Mouse (Mus musculus): ENCODE results near the gene Gm29776.
A peak's percentile ranks its signal among the peaks of the same experiment; 100 is the strongest.

Gm29776 gene

DNA sequence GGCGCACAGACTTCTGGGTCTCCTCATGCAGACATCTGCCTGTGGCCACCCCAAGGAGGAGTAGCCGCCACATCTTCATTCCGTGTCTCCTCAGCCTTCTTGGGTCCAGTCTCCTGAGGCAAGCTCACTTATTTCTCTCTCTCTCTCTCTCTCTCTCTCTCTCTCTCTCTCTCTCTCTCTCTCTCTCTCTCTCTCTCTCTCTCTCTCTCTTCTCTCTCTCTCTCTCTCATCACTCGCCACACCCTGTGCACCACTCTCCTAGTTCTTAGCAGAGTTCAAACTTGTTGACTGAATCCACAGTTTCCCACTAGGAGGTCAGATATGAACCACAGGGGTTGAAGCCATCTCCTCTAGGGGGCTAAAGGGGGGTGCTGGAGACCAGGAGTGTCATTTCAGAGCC, at the start of gene Gm29776:
Gene Gm29776 (minus strand): TSS at position 101 of the 400 bp plus-strand sequence.
- DNase-seq (ENCODE audit: low spot score in 2 of 2) = no peak

DNA sequence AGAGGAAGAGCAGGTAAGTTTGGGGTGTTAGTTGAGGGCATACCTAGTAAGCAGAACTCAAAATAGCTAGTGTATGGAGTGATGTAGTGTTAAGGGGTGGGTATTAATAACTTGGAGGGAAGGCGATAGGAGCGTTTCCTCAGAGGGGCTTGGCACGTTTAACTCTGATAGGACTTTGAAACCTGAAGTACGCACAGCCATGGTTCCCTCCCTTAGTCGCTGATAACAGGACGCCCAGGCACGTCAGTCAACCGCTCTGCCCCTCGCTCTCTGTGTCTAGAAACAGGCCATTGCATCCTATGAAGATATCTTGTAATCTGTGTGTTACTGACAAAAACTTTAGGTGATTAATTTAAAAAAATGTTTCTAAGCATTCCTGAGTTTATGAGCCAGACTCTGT, 47.4 kb upstream of the Gm29776 start:
- DNase-seq (ENCODE audit: low spot score in 2 of 2) = no peak

DNA sequence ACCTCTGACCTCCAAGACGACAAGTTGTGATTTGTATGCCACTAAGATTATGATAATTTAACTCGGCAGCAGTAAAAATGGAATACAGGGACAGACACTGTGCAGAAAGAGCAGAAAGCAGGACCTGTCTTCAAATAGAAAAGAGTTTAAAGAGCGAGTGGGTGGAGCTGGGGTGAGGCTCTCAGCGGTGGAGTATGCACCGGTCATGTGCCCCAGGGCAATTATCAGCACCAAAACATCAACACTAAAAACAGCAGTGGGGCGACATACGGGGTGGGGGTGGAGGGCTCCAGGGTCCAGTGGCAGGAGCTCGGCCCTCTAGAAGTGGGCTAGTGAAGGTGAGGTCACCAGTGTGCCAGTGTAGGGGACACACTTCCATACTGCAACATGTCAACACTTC, 45.8 kb upstream of the Gm29776 start:
- no peak for DNase-seq (ENCODE audit: low spot score in 2 of 2)

DNA sequence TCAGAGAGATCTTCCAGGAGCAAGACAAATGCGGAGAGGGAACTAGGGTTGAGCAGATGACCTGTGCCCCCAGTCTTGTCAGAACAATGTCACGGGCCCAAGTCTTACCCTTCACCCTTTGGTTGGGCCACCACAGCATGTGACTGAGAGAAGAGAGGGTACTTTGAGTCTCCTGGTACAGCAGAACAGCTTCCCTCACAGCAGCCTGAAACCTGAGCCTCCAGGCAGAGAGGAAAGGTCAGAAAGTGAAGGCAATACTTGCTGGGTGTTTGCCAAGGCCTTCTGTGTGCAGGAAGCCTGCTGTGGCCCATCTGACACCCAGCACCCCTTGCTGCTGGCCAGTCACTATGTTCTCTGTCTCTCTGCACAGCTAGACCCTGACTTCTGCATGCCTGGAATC, 43.7 kb upstream of the Gm29776 start:
- no peak for DNase-seq (ENCODE audit: low spot score in 2 of 2)

DNA sequence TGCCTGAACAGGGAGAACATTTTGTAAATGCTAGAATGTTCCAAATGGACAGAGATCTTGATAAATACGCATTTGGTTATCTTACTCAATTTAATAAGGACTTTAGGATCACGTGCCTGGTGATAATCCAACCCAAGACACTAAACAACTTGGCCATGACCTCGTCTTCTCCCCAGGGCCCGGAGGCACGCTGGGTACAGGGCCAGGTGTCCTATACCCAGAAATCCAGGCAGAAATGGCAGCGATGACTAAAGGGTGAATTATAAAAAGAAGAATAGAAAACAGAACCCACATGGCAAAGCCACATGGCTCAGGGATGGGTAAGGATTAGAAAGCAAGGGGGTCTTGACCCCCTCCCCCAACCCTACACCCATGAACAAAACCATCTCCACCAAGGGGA, 43.1 kb upstream of the Gm29776 start:
- no peak for DNase-seq (ENCODE audit: low spot score in 2 of 2)

DNA sequence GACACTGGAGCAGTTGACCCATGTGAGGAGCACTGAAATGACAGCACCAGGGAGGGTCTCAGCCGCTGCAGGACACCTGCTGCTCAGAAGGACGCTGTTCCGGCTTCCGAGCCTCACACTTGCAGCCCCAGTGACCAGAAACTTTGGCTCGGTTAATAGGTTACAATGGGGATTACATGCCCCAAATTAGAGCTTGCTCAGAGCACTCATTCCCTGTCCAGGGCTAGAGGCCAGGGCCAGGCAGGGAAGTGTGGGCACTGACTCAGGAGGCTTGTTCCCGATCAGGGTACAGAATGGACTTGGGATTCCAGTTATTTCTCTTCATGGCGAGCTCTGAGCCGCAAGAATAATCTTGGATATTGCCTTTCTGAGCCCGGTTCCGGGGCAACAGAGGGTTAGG, 39.0 kb upstream of the Gm29776 start:
- no peak for DNase-seq (ENCODE audit: low spot score in 2 of 2)

DNA sequence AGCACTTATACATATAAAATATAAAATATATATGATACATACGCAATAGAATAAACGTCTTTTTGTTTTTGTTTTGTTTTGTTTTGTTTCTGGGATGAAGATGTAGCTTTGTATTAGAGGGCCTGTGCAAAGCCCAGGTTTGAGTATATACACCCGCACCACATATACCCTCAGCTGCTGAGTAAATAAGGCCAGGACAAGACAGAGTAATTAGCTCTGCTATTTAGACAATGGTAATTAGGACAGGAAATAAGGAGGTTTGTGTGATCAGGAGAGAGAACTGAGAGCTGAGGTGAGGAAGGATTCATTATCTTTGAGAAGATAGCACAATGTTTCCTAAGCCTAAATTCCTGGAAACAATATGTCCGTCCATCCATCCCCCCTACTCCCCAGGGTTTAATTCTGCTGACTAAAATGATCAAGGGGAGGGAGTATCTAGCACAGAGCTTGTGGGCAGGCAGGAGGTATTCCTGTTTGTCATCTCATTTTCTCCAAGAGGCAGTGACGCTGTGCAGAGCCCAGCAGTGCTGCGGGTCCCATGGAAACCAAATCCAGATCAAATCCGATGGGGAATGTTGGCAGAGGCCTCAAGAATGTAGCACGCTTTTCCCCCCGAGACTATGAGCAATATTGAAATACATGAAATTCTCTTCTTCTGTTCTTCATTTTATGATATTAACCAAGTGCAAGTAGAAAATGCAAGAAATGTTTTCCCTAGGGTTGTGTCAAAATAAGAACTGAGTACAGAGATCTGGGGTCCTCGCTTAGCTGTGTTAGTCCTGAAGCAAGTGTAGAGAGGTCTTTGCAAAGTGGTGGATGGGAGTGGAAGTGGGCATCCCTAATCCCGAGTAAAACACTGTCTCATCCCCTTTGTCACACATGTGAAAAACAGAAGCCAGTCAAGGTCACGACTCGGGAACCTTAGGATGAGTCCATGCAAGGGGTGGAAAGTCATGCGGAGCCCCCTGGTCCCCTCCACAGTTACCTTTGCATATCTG, 38.2 kb upstream of the Gm29776 start:
- DNase-seq (ENCODE audit: low spot score in 2 of 2) = no peak

DNA sequence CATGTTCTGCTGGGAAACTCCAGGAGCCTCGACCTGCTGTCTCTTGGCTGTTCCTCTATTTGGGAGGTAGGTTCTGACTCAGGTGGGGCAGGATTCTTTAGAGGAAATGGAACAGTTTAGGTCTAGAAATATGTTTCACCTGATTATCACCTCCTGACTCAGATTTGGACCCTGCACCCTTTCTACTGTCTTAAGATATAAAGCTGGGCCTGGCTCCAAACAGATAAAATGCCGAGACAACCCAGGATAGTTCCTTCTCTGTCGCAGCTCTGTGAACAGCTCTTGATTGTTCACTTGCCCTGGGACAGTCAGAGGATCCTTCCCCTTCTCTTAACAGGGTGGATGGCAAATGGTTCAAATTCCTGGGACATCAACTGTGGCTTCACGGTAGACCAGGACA, 36.6 kb upstream of the Gm29776 start:
- no peak for DNase-seq (ENCODE audit: low spot score in 2 of 2)

DNA sequence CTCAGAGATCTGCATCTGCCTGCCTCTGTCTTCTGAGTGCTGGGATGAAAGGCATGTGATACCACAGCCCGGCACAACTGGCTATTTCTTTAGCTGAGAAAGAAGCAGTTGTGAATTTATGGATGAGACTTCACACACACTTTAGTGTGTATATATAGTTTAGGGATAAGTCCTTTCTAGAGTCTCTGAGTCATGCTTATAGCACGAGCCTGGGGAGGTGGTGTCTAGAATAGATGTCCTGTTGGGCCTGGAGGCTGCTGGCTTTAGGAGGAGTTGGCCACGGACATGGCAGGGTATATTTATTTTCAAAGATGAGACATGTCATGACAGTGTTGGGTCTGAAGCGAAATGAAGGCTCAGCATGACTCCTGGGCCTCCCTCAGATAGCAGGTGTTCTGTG, 35.4 kb upstream of the Gm29776 start:
- DNase-seq (ENCODE audit: low spot score in 2 of 2) = no peak

DNA sequence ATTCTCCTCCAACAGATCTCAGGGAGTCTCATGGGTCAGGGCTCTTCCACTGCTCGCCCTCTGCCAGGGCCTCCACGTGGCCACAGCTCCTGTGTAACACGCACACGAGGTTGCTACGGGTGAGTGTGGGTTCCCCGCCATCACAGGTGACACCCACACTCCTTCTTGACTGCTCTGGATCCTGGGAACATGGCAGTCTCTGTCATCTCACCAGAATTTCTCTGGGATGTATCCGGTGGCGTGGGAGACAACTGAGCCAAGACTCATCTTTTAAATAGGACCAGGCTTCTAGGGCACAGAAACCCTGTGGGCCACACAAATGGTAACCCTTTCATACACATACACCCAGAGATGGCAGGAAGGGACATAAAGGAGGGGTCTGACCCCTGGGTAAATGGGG, 33.6 kb upstream of the Gm29776 start:
- no peak for DNase-seq (ENCODE audit: low spot score in 2 of 2)

DNA sequence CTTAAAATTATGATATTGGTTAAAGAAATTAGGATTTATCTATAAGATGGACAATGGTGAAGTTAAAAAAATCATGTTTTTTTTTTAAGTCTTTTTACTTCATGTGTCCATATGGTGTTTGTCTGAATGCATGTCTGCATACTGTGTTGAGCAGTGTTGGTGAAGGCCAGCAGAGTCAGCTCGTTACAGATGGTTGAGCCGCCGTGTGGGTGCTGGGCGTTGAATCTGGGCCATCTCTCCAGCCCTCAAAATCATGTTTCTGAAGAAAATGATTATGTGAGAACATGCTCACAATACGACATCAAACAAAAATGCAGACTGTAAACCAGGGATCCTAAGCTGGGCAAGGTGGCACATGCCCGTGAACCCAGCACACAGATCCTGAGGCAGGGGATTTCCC, 31.7 kb upstream of the Gm29776 start:
- DNase-seq (ENCODE audit: low spot score in 2 of 2) = no peak

DNA sequence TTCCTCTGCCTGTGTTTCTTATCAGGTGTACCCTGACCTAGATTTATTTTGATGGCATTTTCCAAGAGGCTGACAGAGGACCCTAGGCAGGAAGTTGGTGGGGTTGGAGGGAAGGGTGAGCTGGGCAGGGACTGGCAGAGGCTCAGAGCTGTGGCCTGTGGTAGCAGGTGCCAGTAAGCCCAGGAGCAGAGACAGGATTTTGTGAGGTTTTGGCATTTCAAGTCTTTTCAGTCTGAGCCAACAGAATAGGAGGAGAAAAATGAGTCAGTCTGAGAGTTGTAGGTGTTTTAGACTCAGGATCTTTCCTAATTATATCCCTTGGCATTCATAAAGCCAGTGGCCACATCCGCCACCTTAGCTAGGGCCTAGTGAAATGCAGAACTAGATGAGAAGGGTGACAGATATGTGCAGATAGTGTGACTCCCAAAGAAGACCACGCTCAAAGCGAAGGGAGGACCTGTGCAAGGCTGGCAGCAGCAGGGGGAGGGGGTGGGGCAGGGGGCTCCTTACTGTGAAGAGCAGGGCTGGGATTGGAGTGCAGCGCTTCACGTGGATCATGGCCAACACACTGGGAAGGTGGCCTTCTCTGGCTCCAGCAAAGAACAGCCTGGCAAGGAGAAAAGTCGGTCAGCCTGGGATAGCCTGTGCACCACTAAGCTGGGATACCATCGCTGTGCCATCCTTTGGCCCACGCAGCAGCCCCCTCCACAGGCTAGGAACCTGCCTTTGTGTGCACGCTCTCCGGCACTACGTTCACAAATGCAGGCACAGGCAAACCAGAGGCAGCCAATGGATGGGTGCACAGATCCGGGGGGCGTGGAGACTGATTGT, 30.4 kb upstream of the Gm29776 start:
- DNase-seq (ENCODE audit: low spot score in 2 of 2) = no peak

DNA sequence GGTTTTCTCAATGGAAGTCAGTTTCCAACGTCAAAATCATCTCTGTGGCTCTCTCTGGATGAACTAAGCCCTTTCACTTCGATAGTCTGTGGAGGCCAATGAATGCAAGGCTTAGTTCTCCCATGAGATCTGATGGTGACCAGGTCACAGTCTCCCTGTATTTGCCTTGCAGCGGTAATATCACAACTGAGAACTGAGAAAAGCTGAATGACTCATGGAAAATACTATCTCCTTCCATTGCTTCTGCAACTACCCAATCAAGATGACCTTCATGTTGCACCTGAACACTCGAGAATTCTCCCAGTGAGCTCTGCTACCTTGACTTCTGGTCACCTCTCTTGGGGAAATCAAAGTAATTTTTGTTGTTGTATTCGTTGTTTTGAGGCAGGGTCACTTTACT, 28.9 kb upstream of the Gm29776 start:
- no peak for DNase-seq (ENCODE audit: low spot score in 2 of 2)

DNA sequence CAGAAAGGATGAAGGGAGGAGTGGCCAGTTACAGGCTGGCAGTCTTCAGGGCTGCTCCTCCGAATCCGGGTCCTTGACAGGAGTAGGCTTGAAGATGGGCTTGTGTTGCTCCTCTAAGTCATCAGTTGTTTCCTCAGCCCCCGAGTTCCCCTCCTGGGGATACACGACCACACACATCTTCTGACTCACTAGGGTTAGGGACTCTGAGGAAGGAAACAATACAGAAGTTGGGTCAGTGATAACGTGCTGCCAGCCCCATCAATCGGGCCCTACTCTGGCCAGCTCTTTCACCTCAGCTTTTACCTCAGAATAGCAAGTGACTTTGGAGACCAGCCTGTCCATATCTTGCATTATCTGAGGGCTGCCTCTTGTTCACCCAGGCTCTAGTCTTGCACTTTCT, 25.4 kb upstream of the Gm29776 start:
- no peak for DNase-seq (ENCODE audit: low spot score in 2 of 2)

DNA sequence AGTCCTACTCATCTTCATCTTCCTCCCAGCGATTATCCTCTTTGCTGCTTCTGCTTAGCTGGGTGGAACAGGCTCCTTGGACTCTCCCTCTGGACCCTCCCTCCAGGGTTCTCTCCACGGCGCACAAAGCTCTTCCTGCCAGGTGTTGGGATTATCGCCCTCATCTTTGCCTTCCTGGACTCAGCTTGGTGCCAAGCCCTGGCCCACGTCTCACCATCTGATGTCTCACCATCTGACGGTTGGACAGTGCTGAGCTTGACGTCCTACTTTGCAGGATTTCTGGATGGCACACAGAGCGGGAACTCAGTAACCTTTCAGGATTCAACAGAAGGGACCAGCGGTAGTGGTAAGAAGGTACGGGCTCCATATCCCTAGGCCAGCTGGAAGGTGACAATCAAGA, 23.1 kb upstream of the Gm29776 start:
- no peak for DNase-seq (ENCODE audit: low spot score in 2 of 2)

DNA sequence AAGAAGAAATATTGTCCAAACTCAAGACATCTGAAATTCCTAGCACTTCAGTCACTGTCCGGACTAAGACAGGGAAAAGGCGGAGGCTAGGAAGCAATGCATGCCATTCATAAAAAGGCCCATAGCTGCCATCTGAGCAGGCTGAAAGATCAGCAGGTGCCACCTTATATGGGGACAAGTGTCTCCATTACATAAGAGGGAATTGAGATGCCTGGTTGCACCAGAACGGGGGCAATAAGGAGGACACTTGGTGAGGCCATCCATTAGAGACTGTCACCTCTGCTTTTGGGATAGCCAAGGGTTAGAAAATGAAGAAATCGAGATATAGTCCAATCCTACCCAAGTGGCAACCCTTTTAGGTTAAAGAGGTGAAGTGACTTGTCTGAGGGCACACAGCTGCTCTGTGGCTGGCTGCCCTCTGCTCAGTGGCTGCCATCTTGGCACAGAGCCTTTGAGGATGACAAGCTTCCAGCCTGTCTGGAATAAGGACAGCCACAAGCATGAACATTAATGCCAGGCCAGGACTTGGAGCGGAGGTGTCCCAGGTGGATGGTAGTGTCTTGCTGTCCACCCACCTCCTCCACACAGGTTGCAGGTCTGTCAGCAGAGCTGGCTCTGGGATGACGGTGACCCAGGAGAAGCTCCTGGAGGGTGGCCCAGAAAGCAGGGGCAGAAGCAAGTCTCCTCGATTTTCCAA, 22.2 kb upstream of the Gm29776 start:
- DNase-seq (ENCODE audit: low spot score in 2 of 2) = no peak

DNA sequence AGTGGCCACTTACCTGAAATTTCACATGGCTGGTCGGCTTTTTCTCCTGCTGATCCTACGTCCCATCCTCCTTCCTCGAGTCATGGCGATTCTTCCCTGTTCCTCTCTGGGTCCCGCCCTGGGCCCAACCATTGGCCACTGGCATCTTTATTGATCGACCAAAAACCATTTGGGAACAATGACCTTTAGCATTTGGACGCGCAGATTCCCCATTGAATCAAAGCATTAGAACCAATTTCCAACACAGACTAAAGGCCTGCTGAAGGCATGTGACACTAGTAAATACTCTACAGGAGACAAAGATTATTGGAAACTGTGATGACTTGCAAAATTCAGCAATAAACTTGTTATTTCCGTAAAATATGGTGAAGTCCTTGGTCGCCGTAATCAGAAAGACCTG, 21.4 kb upstream of the Gm29776 start:
- no peak for DNase-seq (ENCODE audit: low spot score in 2 of 2)

DNA sequence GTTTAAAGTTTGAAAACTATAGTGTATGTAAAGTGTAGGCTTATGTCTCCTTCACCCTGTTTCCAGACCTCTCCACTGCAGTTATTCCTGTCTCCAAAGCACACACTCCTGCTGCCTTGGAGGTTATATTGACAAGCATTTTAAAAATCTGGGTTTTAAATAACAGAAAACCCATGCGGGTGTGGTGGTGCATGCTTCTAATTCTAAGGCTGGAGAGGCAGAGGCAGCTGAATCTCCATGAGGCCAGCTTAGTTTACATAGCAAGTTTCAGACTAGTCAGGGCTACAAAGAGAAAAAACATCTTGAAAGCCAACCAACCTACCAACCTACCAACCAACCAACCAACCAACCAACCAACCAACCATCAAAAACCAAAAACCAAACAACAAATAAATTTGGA, 16.8 kb upstream of the Gm29776 start:
- no peak for DNase-seq (ENCODE audit: low spot score in 2 of 2)

DNA sequence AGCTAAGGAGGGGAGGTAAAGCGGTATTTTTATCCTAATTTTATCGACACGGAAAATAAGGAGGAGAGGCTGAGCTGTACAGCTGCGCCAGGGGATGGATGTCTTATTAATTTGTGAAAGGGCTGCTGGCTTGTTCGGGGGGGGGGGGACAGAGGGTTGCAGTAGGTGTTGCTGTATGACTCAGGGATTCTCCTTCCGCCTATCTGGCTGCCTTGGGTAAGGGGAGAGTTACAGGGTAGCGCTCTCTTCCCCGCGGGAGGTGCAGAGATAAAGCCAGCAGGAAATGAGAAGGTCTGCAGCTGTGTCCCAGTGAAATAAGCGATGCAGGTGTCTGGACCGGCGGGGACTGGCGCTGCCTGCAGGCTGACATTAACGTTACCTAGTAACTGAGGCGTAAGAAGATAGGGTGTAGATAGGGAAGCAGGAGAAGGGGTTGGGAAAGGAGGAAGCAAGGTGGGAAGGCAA, 16.0 kb upstream of the Gm29776 start:
- no peak for DNase-seq (ENCODE audit: low spot score in 2 of 2)

DNA sequence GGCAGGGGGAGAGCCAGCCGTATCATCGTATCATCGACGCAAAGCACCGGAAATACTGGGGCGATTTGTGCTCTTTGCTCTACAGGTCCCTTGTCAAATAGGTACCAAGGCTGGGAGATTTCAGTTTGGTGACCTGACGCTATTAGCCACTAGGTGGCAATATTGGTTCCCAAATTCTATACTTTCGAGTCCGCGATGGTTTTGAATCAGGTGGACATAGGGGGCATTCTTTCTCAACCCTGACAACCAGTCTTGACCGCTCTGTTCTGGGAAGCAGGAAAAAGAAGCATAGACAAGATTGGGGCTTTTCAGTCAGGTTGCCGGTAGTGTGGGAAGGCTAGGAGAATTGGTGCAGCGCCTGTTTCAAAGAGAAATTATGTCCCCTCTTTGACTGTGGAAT, 15.5 kb upstream of the Gm29776 start:
- peak; percentile 65 to 70 for DNase-seq (ENCODE audit: low spot score in 2 of 2)

DNA sequence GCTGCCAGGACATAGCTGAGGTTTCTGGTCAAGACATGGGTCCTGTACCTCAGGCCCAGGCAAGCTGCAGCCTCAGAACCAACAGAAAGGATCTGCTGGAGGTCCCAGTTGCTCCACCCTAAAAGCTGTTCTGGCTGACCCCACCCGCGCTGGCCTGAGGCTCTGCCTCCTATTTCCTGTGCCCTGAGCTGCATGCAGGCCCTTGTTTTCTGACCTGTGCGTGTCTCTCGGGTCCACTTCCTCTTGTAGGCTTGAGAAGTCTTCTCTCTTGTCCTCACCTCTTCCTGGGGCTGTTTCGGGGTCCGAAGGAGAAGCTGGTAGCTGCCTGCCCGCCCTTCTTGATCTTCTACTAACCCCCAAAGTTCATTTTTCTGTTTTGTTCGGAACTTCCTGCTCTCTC, 14.2 kb upstream of the Gm29776 start:
- DNase-seq (ENCODE audit: low spot score in 2 of 2) = no peak

DNA sequence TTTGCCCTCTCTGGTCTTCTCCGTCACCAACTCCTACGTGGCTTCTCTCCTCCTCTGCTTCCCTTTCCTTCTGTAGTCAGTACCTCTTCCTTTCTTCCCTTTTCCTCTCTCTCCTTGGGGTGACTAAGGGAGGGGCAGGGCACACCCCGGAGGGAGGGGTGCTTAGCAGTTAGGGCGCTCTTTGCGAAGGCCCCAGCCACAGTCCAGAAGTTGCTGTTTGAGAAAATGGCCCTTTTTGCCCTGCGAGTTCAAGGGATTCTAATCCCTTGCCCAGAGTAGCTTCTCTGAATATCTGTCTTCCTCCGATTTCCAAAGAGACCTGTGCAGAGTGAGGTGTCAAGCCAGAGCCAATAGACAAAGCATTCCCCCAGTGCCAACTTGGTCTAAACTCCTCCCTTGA, 13.4 kb upstream of the Gm29776 start, which contains the start of gene Cebpe:
Gene Cebpe (minus strand): TSS at position 101 of the 400 bp plus-strand sequence.
- no peak for DNase-seq (ENCODE audit: low spot score in 2 of 2)

Measured in frontal cortex, postnatal 25 days (tissue).